Mouse (Mus musculus) heart, adult 2 months (tissue): ENCODE results near the gene Fgf22. TPM values are rescaled to one million over a fixed set of nuclear protein-coding genes. Genes with fewer than 3 reads are reported as not detected.

Source experiments
- DNase-seq, 2 experiments: peaks; one replicate each; pipeline ENCODE4 v3.0.0; 2021
- H3K27ac ChIP-seq: fragments of 200-600 bp; 2 replicates; pipeline ENCODE4 v1.8.1; 2022
- H3K27me3 ChIP-seq: fragments of 200-500 bp; 2 replicates; pipeline ENCODE4 v1.6.1; 2012; ENCODE audit warnings: mild to moderate bottlenecking, low read length, inconsistent platforms, mixed read lengths; ENCODE audit not compliant: control insufficient read depth, insufficient read depth
- H3K36me3 ChIP-seq: fragments of 200-500 bp; 2 replicates; pipeline ENCODE4 v1.6.1; 2012; ENCODE audit warnings: low read length, inconsistent platforms; ENCODE audit not compliant: control insufficient read depth, insufficient read depth
- H3K4me1 ChIP-seq: fragments of 200-500 bp; 2 replicates; pipeline ENCODE4 v1.6.1; 2011; ENCODE audit warnings: low read length; ENCODE audit not compliant: control insufficient read depth, insufficient read depth
- H3K4me3 ChIP-seq: fragments of 200-600 bp; 2 replicates; pipeline ENCODE4 v1.8.1; 2022
- H3K79me2 ChIP-seq: fragments of 200-500 bp; replicated peaks from 2 replicates; pipeline ENCODE4 v1.6.1; 2012; ENCODE audit warnings: mild to moderate bottlenecking, inconsistent platforms, low read length, moderate library complexity, mixed read lengths; ENCODE audit not compliant: control insufficient read depth, insufficient read depth
- H3K9ac ChIP-seq: fragments of 200-500 bp; 2 replicates; pipeline ENCODE4 v1.6.1; 2012; ENCODE audit warnings: low read depth, mild to moderate bottlenecking, control low read depth, inconsistent platforms, low read length, mixed read lengths
- CTCF ChIP-seq: fragments of 200-600 bp; IDR thresholded peaks from 2 replicates; pipeline ENCODE4 v1.8.1; 2022; ENCODE audit warnings: antibody characterized with exemption, mild to moderate bottlenecking, moderate library complexity
- EP300 ChIP-seq: fragments of 200-500 bp; IDR thresholded peaks from 2 replicates; pipeline ENCODE4 v1.6.1; 2011; ENCODE audit warnings: low read depth, low read length, control low read depth; ENCODE audit not compliant: insufficient read depth
- POLR2A ChIP-seq: fragments of 200-500 bp; IDR thresholded peaks from 2 replicates; pipeline ENCODE4 v1.6.1; 2011; ENCODE audit warnings: mild to moderate bottlenecking, low read depth, low read length, control low read depth; ENCODE audit not compliant: insufficient read depth
- WGBS: fragments of 180-500 bp; shearing (Covaris S2); methylation state at CpG from one replicate; pipeline ENCODE4 v1.1.7; 2018; 5-methylcytosine and 5-hydroxymethylcytosine counted together
- intact Hi-C: fragments of 180-260 bp; cut with DNase I; formaldehyde crosslinking; loops from one replicate; pipeline ENCODE4 v1.15.1; 2025
- polyA plus RNA-seq: library from polyadenylated mRNA; depleted of rRNA; stranded (reverse); fragments of >200 nt; gene quantifications from 2 replicates; pipeline ENCODE4 v1.2.3, GENCODE M21; 2012
- total RNA-seq, 2 experiments: library from RNA; stranded (reverse); gene quantifications; 2 replicates each; pipeline ENCODE4 v1.2.3; 2021

Fgf22 gene
- total and polyA plus RNA-seq, 3 experiments = not detected

DNA sequence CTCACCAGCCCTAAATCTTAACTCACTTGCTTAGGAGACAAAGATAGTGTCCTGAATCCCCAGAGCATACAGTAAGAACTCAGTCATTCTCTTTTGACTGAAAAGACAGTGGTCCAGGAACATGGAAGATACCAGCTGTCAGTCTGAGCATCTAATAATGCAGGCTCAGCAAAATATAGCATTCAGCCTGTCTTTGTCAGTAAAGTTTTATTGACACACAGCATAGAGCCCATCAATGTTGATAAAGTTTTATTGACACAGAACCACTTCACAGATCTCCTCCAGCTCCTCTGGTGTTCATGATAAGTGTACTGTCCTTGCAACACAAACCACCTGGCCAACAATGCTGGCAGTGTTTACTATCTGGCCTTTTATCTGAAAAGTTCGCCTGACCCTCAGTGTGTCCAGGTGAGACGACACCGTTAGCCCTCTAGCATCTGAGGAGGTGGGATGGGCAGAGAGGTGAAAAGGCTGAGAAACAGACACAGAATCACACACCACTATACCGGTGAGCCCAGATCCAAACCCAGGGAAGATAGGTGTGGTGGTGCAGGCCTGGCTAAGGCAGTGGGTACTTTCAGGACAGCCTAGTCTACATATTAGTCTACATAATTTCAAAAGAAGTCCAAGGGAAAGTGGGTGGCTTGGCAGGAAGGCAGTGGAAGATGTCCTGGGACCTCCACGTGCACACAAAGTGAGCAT lies 37.6 kb downstream of the Fgf22 start:
- no peak overlapping the region for H3K9ac ChIP-seq
- H3K27me3 ChIP-seq = no peaks in the 10 kb centered on the region
- no peak overlapping the region for H3K4me3 ChIP-seq
- DNase-seq = no peak
- peak overlapping the region; percentile 97 for H3K27ac ChIP-seq
- 82% methylated on average over 5 of the region's 5 CpGs for WGBS
- no peaks in the 10 kb centered on the region for H3K79me2 ChIP-seq
- H3K4me1 ChIP-seq = peaks cover 11% of the 10 kb centered on the region
- TF ChIP-seq EP300 (no peak), POLR2A (no peak), CTCF (no peak)
- intact Hi-C loops = loop anchor here (1.0 kb wide), 1 partner anchor 20 kb away; no protein-coding TSS in a partner anchor
- peaks cover 3% of the 10 kb centered on the region; the same call in 1 of the 2 replicates for H3K36me3 ChIP-seq

DNA sequence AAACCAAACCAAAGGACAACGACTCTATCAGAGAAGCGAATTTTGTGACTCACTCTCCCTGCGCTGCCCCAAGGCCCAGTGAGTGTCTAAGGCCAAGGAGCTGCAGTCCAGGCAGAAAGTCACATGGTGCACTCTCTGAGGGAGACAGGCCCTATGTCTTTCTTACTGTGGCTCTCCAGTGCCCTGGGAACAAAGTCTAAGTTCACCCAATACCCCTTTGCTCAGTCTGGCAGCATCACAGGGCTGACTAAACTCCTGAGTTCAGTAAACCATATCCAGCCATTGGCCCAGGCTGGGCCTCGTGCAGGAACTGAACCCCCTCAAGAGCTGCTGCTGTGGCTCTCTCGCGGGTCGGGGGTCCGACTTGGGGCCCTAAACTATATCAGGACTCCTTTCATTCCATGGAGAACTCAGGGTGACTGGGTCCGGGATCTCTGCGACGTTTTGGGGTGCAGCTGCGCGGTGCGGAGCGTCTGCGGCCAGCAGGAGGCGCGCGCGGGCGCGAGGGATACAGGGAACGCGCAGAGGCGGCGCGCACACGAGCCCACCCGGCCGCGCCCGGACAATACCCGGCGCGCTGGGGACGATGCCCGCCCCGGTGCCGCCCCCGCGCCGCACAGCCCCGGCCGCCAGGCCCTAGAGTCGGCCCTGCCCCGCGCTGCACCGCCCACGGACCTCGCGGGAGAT lies 38.3 kb downstream of the Fgf22 start, which contains the start of gene Palm:
Palm (plus strand) TSS at position 522 of the 687 bp plus-strand sequence.
- Histone ChIP-seq H3K36me3 (peaks cover 3% of the 10 kb centered on the region; the same call in 1 of the 2 replicates), H3K27ac (peak within 1 kb of the TSS; percentile 97), H3K79me2 (no peaks in the 10 kb centered on the region), H3K4me1 (peaks cover 17% of the 10 kb centered on the region), H3K9ac (peak within 1 kb of the TSS; percentile 92), H3K27me3 (no peaks in the 10 kb centered on the region), H3K4me3 (peak within 1 kb of the TSS; percentile 67)
- intact Hi-C loops = loop anchor here (1.0 kb wide), 1 partner anchor 19 kb away; no protein-coding TSS in a partner anchor
- peak; percentile 89 to 92 for DNase-seq
- 5% methylated on average over 50 of the region's 51 CpGs for WGBS
- TF ChIP-seq CTCF (peak; percentile 95), POLR2A (no peak)

DNA sequence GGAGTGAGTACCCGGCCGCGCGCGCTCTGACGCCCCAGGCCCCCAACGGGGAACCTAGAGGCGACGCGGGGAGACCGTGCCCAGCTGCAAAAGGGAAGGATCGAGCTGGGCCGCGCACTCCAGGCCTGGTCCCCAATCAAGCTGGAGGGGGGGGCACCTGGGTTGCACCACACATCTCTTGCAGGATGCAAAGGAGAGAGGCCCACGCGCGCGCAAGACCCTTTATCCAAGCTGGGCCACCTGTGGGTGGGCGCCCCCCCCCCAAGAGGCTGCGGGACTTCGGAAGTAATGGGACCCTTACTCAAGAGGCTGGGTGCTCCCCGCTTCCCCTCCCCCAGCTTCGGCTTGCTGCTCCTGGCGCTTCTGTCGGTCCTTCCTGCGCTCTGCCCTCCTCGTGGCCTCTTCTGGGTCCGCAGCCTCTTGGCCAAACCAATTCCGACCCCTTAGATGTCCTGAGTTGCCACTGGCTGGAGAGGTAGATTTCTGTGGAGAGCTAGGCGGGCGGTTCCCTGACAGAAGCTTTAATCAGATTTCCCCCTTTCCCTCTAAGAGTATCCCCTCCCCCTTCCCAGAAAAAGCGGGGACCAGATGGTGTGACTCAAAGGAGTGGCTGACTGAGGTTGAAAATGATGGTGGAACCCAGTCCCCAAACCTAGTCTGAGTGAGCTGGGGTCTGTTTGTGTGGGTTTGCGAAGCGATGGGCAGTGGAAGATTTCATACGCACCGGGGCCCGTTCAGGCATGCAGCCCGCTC lies 39.0 kb downstream of the Fgf22 start:
- intact Hi-C loops = loop anchor here (1.0 kb wide), 2 partner anchors 13 to 18 kb away; no protein-coding TSS in a partner anchor
- Histone ChIP-seq H3K27me3 (no peaks in the 10 kb centered on the region), H3K79me2 (no peaks in the 10 kb centered on the region), H3K4me3 (peak overlapping the region; percentile 67), H3K36me3 (peaks cover 3% of the 10 kb centered on the region; the same call in 1 of the 2 replicates), H3K27ac (peak overlapping the region; percentile 97), H3K4me1 (peaks cover 18% of the 10 kb centered on the region), H3K9ac (peak overlapping the region; percentile 92)
- peak in 1 of 2 experiments; percentile 71 for DNase-seq
- no peak for TF ChIP-seq EP300
- no peak for TF ChIP-seq POLR2A
- no peak for TF ChIP-seq CTCF
- WGBS = 8% methylated on average over 34 of the region's 38 CpGs

DNA sequence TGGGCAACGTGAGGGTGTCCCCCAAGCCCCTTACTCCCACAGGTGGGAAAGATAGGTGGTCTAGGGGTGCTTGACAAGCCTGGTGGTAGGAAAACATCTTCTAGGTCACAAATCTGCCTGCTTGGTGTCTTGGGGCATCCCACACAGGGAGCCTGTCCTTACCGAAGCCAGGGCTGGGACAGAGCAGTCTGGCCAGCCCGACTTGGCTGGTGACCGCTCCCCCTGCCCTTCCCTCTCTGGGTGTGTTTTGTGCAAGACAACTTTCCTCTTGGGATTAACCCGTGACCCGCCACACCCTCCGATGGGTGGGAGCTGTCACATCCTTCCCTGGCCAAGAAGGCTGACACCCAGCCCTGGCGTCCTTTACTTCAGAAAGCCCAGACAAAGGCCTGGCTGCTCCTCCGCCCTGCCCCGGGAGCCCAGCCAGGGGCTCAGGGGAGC lies 39.6 kb downstream of the Fgf22 start:
- Histone ChIP-seq H3K27ac (peak overlapping the region; percentile 97), H3K79me2 (no peaks in the 10 kb centered on the region), H3K36me3 (peaks cover 3% of the 10 kb centered on the region; the same call in 1 of the 2 replicates), H3K9ac (peak overlapping the region; percentile 92), H3K27me3 (no peaks in the 10 kb centered on the region), H3K4me1 (peaks cover 18% of the 10 kb centered on the region), H3K4me3 (peak overlapping the region; percentile 67)
- WGBS = 24% methylated on average over 10 of the region's 10 CpGs
- TF ChIP-seq EP300 (peak; percentile 96), POLR2A (peak; percentile 96), CTCF (no peak)
- peak; percentile 89 to 94 for DNase-seq
- intact Hi-C loops = loop anchor here (1.0 kb wide), 1 partner anchor 13 kb away; no protein-coding TSS in a partner anchor

DNA sequence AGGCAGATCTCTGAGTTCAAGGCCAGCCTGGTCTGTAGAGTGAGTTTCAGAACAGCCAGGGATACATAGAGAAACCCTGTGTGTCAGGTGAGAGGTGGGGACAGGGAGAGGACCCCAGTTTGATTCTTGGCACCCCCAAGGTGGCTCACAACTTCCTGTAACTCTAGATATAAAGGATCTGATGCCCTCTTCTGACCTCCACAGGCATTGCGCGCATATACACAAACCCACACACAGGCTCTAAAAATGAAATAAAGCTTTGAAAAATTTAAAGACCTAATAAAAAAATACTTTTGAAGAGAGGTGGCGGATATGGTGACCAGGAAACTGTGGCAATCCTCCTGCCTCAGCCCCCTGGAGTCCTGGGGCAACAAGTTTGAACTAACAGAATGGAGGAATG lies 41.0 kb downstream of the Fgf22 start:
- no peak for DNase-seq
- intact Hi-C loops = no loop called here
- H3K4me3 ChIP-seq = no peak overlapping the region
- no peaks in the 10 kb centered on the region for H3K27me3 ChIP-seq
- H3K9ac ChIP-seq = no peak overlapping the region
- peaks cover 3% of the 10 kb centered on the region; the same call in 1 of the 2 replicates for H3K36me3 ChIP-seq
- no peaks in the 10 kb centered on the region for H3K79me2 ChIP-seq
- no peak for TF ChIP-seq EP300
- TF ChIP-seq CTCF = peak; percentile 57
- peaks cover 18% of the 10 kb centered on the region for H3K4me1 ChIP-seq
- 96% methylated on average over 3 of the region's 3 CpGs for WGBS
- peak overlapping the region; percentile 7; the same call in 1 of the 2 replicates for H3K27ac ChIP-seq
